Mouse (Mus musculus) urinary bladder, postnatal 10 days (tissue): ENCODE measurements around the gene Ccr9.
"Not testable (repeated sequence)": the region's sequence is repeated elsewhere in the genome, so short reads cannot be mapped to it uniquely, and the experiment has no call there.

Experiments used
- DNase-seq: peaks from one replicate; pipeline ENCODE4 v3.0.0; 2022; ENCODE audit warnings: low spot score

The Ccr9 gene

GRCm38 (mm10) chr9:123716301-123716700 lies 38.1 kb downstream of the Ccr9 start:
- DNase-seq: no peak

GRCm38 (mm10) chr9:123717186-123718008 lies 39.2 kb downstream of the Ccr9 start, which contains the start of gene Lztfl1:
Gene Lztfl1 (minus strand): TSS chr9:123717697.
- peak; percentile 92 for DNase-seq

GRCm38 (mm10) chr9:123722737-123723493 lies 44.7 kb downstream of the Ccr9 start:
- DNase-seq: no peak

GRCm38 (mm10) chr9:123731271-123731670 lies 53.0 kb downstream of the Ccr9 start:
- no peak for DNase-seq

- no peak for DNase-seq
Measured at GRCm38 (mm10) chr9:123734133-123734532, 55.9 kb downstream of the Ccr9 start.

- no peak for DNase-seq
Measured at GRCm38 (mm10) chr9:123740799-123741198, 62.6 kb downstream of the Ccr9 start.

- not testable (repeated sequence) for DNase-seq
Measured at GRCm38 (mm10) chr9:123749687-123750086, 71.4 kb downstream of the Ccr9 start.

GRCm38 (mm10) chr9:123754333-123754732 lies 76.1 kb downstream of the Ccr9 start:
- DNase-seq: no peak

GRCm38 (mm10) chr9:123756752-123757151 lies 78.5 kb downstream of the Ccr9 start:
- DNase-seq: no peak

- DNase-seq: no peak
Measured at GRCm38 (mm10) chr9:123757326-123757725, 79.1 kb downstream of the Ccr9 start.

GRCm38 (mm10) chr9:123758156-123758555 lies 79.9 kb downstream of the Ccr9 start:
- no peak for DNase-seq

- DNase-seq: no peak
Measured at GRCm38 (mm10) chr9:123758645-123759044, 80.4 kb downstream of the Ccr9 start.

- DNase-seq: no peak
Measured at GRCm38 (mm10) chr9:123760806-123761205, 82.6 kb downstream of the Ccr9 start.

GRCm38 (mm10) chr9:123762886-123763285 lies 84.6 kb downstream of the Ccr9 start:
- DNase-seq: no peak

- DNase-seq: no peak
Measured at GRCm38 (mm10) chr9:123763771-123764170, 85.5 kb downstream of the Ccr9 start.

- DNase-seq: no peak
Measured at GRCm38 (mm10) chr9:123766996-123767395, 88.8 kb downstream of the Ccr9 start.

- DNase-seq: no peak
Measured at GRCm38 (mm10) chr9:123768443-123768842, 90.2 kb downstream of the Ccr9 start.

- DNase-seq: no peak
Measured at GRCm38 (mm10) chr9:123769532-123769931, 91.3 kb downstream of the Ccr9 start.

GRCm38 (mm10) chr9:123773299-123773698 lies 95.1 kb downstream of the Ccr9 start:
- DNase-seq: not testable (repeated sequence)

GRCm38 (mm10) chr9:123788855-123789529 lies 110.8 kb downstream of the Ccr9 start:
- DNase-seq: no peak

- no peak for DNase-seq
Measured at GRCm38 (mm10) chr9:123796174-123796573, 117.9 kb downstream of the Ccr9 start.

GRCm38 (mm10) chr9:123801527-123801926 lies 123.3 kb downstream of the Ccr9 start:
- DNase-seq: no peak

- DNase-seq: no peak
Measured at GRCm38 (mm10) chr9:123802421-123802820, 124.2 kb downstream of the Ccr9 start.
